Mouse (Mus musculus) G1E (cell line): ENCODE data around the gene S100a14. TPM values are rescaled to one million over a fixed set of nuclear protein-coding genes. Genes with fewer than 3 reads are reported as not detected.
A peak's percentile ranks its signal among the peaks of the same experiment; 100 is the strongest.

Source experiments
- ATAC-seq: 2 replicates; pipeline ENCODE4 v1.8.0; 2016; ENCODE audit warnings: mild to moderate bottlenecking; ENCODE audit not compliant: insufficient number of reproducible peaks, poor library complexity, low FRiP score, severe bottlenecking; ENCODE audit errors: extremely low read depth
- DNase-seq: peaks from one replicate; pipeline ENCODE4 v3.0.0; 2012; ENCODE audit warnings: low spot score
- H3K27me3 ChIP-seq: 2 replicates; pipeline ENCODE4 v1.6.1; 2012; ENCODE audit warnings: mild to moderate bottlenecking, low read length, inconsistent platforms; ENCODE audit not compliant: insufficient read depth
- H3K36me3 ChIP-seq: replicated peaks from 2 replicates; pipeline ENCODE3; 2012; ENCODE audit warnings: mild to moderate bottlenecking, inconsistent platforms
- H3K4me1 ChIP-seq: 2 replicates; pipeline ENCODE4 v1.6.1; 2012; ENCODE audit warnings: low read depth, low read length, inconsistent platforms, mixed read lengths; ENCODE audit not compliant: insufficient read depth
- H3K4me3 ChIP-seq: 2 replicates; pipeline ENCODE4 v1.5.1; 2012; ENCODE audit warnings: low read depth, mild to moderate bottlenecking, inconsistent platforms, low read length, moderate library complexity, mixed read lengths
- H3K9me3 ChIP-seq: replicated peaks from 2 replicates; pipeline ENCODE4 v1.6.1; 2012; ENCODE audit warnings: inconsistent platforms
- CTCF ChIP-seq: IDR thresholded peaks from 2 replicates; pipeline ENCODE4 v1.5.1; 2012; ENCODE audit warnings: low read depth, low read length, inconsistent platforms, mixed read lengths
- GATA1 ChIP-seq: IDR thresholded peaks from 2 replicates; pipeline ENCODE4 v1.6.1; 2012; ENCODE audit warnings: borderline replicate concordance, low read length, inconsistent platforms, mixed read lengths
- GATA2 ChIP-seq: IDR thresholded peaks from 2 replicates; pipeline ENCODE4 v1.6.1; 2012; ENCODE audit warnings: low read depth, low read length, inconsistent platforms, borderline replicate concordance
- POLR2AphosphoS5 ChIP-seq: IDR thresholded peaks from 2 replicates; pipeline ENCODE4 v1.6.1; 2012; ENCODE audit warnings: low read depth, low read length, inconsistent platforms; ENCODE audit not compliant: insufficient replicate concordance
- TAL1 ChIP-seq: conservative IDR thresholded peaks from 2 replicates; pipeline ENCODE4 v1.6.1; 2012; ENCODE audit warnings: low read depth, low read length, inconsistent platforms, mixed read lengths
- polyA plus RNA-seq: library from polyadenylated mRNA; stranded (reverse); fragments of >175 nt; gene quantifications from 2 replicates; pipeline ENCODE4 v1.2.3, GENCODE M21; 2012
- total RNA-seq, 2 experiments: library from RNA; stranded (forward) in 1 of 2; stranded (reverse) in 1 of 2; fragments of 200-1000 nt in 1 of 2; fragments of >200 nt in 1 of 2; fragmentation: Nextera tagmentation in 1 of 2; gene quantifications; 2 replicates each; pipeline ENCODE4 v1.2.3; 2014 to 2017

The S100a14 gene
- total and polyA plus RNA-seq, 3 experiments: not detected

- Histone ChIP-seq H3K27me3 (no peaks in the 10 kb centered on the region), H3K36me3 (peaks cover 55% of the 10 kb centered on the region), H3K9me3 (no peaks in the 10 kb centered on the region), H3K4me3 (peak within 1 kb of the TSS; percentile 90), H3K4me1 (peaks cover 37% of the 10 kb centered on the region)
- DNase-seq: peak; percentile 88
- TF ChIP-seq TAL1 (no peak), POLR2AphosphoS5 (no peak), CTCF (no peak), GATA1 (no peak), GATA2 (no peak)
- peak; percentile 94 for ATAC-seq
These were observed 17.5 kb upstream of the S100a14 start, which contains the start of gene Chtop for GRCm38 (mm10) chr3:90508950-90509746. TSS of gene Chtop (minus strand) at chr3:90509498.

GRCm38 (mm10) chr3:90509747-90510123 lies 16.9 kb upstream of the S100a14 start:
- ATAC-seq (no peak), DNase-seq (no peak)
- H3K36me3 ChIP-seq: peaks cover 49% of the 10 kb centered on the region
- H3K4me3 ChIP-seq: peak overlapping the region; percentile 90
- peaks cover 43% of the 10 kb centered on the region for H3K4me1 ChIP-seq
- no peaks in the 10 kb centered on the region for H3K9me3 ChIP-seq
- H3K27me3 ChIP-seq: no peaks in the 10 kb centered on the region
- TF ChIP-seq POLR2AphosphoS5 (no peak), TAL1 (no peak), GATA1 (no peak), CTCF (no peak), GATA2 (no peak)

GRCm38 (mm10) chr3:90512276-90512675 lies 14.4 kb upstream of the S100a14 start:
- TF ChIP-seq POLR2AphosphoS5 (no peak), CTCF (no peak)
- Histone ChIP-seq H3K27me3 (no peaks in the 10 kb centered on the region), H3K9me3 (no peaks in the 10 kb centered on the region), H3K4me3 (no peak overlapping the region), H3K36me3 (peaks cover 36% of the 10 kb centered on the region), H3K4me1 (peaks cover 41% of the 10 kb centered on the region)
- ATAC-seq (no peak), DNase-seq (no peak)

GRCm38 (mm10) chr3:90512948-90513642 lies 13.6 kb upstream of the S100a14 start:
- H3K4me3 ChIP-seq: no peak overlapping the region
- DNase-seq (no peak), ATAC-seq (no peak)
- H3K27me3 ChIP-seq: no peaks in the 10 kb centered on the region
- peaks cover 36% of the 10 kb centered on the region for H3K36me3 ChIP-seq
- TF ChIP-seq POLR2AphosphoS5: no peak
- no peak for TF ChIP-seq CTCF
- TF ChIP-seq TAL1: no peak
- TF ChIP-seq GATA2: no peak
- TF ChIP-seq GATA1: no peak
- no peaks in the 10 kb centered on the region for H3K9me3 ChIP-seq
- H3K4me1 ChIP-seq: peaks cover 33% of the 10 kb centered on the region

- DNase-seq (no peak), ATAC-seq (no peak)
- TF ChIP-seq TAL1: no peak
- TF ChIP-seq CTCF: no peak
- TF ChIP-seq GATA2: no peak
- TF ChIP-seq POLR2AphosphoS5: no peak
- TF ChIP-seq GATA1: no peak
- Histone ChIP-seq H3K4me1 (peaks cover 32% of the 10 kb centered on the region), H3K27me3 (no peaks in the 10 kb centered on the region), H3K36me3 (peaks cover 35% of the 10 kb centered on the region), H3K4me3 (peak within 1 kb of the TSS; percentile 70), H3K9me3 (no peaks in the 10 kb centered on the region)
These were observed 12.7 kb upstream of the S100a14 start, which contains the start of the genes S100a1 and S100a13 for GRCm38 (mm10) chr3:90513796-90514590. TSS of gene S100a1 (minus strand) at chr3:90514392. TSS of gene S100a13 (plus strand) at chr3:90514435.

GRCm38 (mm10) chr3:90514691-90515090 lies 12.0 kb upstream of the S100a14 start:
- TF ChIP-seq TAL1 (no peak), GATA1 (no peak), CTCF (no peak)
- H3K4me1 ChIP-seq: peaks cover 32% of the 10 kb centered on the region
- DNase-seq: peak; percentile 67
- no peaks in the 10 kb centered on the region for H3K27me3 ChIP-seq
- H3K9me3 ChIP-seq: no peaks in the 10 kb centered on the region
- H3K4me3 ChIP-seq: peak overlapping the region; percentile 70
- H3K36me3 ChIP-seq: peaks cover 35% of the 10 kb centered on the region
- peak; percentile 88 for ATAC-seq
